Mouse (Mus musculus) lung, postnatal 0 days (tissue): ENCODE results near the gene Capn8.

Source experiments
- CTCF ChIP-seq: IDR thresholded peaks from 2 replicates; pipeline ENCODE4 v1.5.1; 2016; ENCODE audit warnings: antibody characterized with exemption, mild to moderate bottlenecking
- EP300 ChIP-seq: IDR thresholded peaks from 2 replicates; pipeline ENCODE4 v1.6.1; 2016; ENCODE audit warnings: antibody characterized with exemption, mild to moderate bottlenecking, control low read depth

GRCm38 (mm10) chr1:182564408-182565120 is at the start of gene Capn8:
- TF ChIP-seq CTCF, result peak; percentile 53
- no peak for TF ChIP-seq EP300
